ENCODE assay signal across 8 mouse cellular contexts in the genomic region with DNA sequence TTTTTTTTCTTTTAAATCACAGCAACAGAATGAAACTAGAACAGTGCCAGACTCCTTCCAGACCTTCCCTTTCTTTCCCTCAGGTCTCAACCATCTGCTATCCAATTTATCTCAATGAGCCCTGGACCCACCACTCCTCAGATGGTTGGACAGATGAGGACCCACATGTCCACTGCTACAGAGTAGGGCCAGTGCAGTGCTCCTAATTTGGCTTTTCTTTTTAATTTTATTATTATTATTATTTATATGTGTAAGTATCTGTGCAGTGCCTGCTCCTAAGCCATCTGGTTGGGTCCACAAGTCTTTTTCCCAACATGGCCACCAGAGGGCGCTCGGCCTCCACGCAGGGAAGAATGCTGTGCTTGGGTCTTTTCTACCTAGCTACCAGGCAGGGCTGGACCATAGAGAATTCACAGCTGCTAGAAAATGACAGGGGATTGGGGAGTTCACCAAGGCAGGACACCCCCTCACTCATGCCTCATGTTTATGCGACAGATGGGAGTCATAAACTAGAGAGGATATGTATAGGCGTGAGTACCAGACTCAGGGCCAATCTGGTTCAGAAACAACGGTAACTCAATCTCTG. TPM values are rescaled to one million over a fixed set of nuclear protein-coding genes. Genes with fewer than 3 reads are reported as not detected.
DNase-seq lines count a peak whose midpoint lies in the region; ATAC-seq lines count a peak whose summit lies in the region.

No protein-coding gene starts in this region.

- no peak overlapping the region for H3K27ac ChIP-seq in midbrain, embryonic 10.5 days (replicated peaks)

- H3K27me3 ChIP-seq in midbrain, embryonic 10.5 days (ENCODE audit: low read depth, poor library complexity, severe bottlenecking) = peaks cover 42% of the 10 kb centered on the region

- H3K9me3 ChIP-seq in midbrain, embryonic 10.5 days (replicated peaks) = no peaks in the 10 kb centered on the region

- H3K4me1 ChIP-seq in midbrain, embryonic 10.5 days = peaks cover 12% of the 10 kb centered on the region; the same call in 1 of the 2 replicates

- WGBS in midbrain, embryonic 10.5 days = 31% methylated on average over 6 of the region's 6 CpGs

- DNase-seq in adrenal gland, adult (ENCODE audit: inconsistent age in 2 of 2, low spot score in 1 of 2) = peak; percentile 79 to 95
- DNase-seq in cerebellum, postnatal 36 days = peak; percentile 82 to 88
- peak; percentile 87 for DNase-seq in frontal cortex, postnatal 36 days (ENCODE audit: low spot score in 2 of 2)
- DNase-seq in induced T-regulatory cell, adult 2 months (ENCODE audit: low read depth) = peak; percentile 79
- peak; percentile 34 to 85 for DNase-seq in left cerebral cortex, adult 8-10 months (ENCODE audit: low spot score in 2 of 2)
- peak; percentile 83 for DNase-seq in midbrain, embryonic 10.5 days (ENCODE audit: low spot score)
- DNase-seq in spleen, adult 12 weeks (ENCODE audit: low spot score) = peak; percentile 38

- ATAC-seq in activated CD4-positive, CD25-positive, alpha-beta regulatory T cell, adult 4 months = no peak

- no peaks in the 10 kb centered on the region for H3K36me3 ChIP-seq in midbrain, embryonic 10.5 days

- no peak overlapping the region for H3K4me3 ChIP-seq in midbrain, embryonic 10.5 days

RNA-seq across cellular contexts. Expression of a gene that starts 15.9 kb away (rescaled TPM):
- 1 to 10 TPM; 2.9 to 4.3 (median 3.3) TPM for total RNA-seq in left cerebral cortex, adult 8-10 months (2022)
- 7.2 and 7.3 TPM in 2 replicates for polyA plus RNA-seq in midbrain, embryonic 10.5 days (2016; fragmentation: Nextera tagmentation; extraction: Ambion mirVana)
- not detected for polyA plus RNA-seq in activated CD4-positive, CD25-positive, alpha-beta regulatory T cell, adult 4 months (2017; shearing (Covaris generic))
